In genomic region chr13:53225925-53226324, GRCm38 (mm10) we compare ENCODE assay signal across 28 mouse cellular contexts. TPM values are rescaled to one million over a fixed set of nuclear protein-coding genes. Genes with fewer than 3 reads are reported as not detected.
A peak's percentile ranks its signal among the peaks of the same experiment; 100 is the strongest.
DNase-seq lines count a peak whose midpoint lies in the region; ATAC-seq and TF ChIP-seq lines count a peak whose summit lies in the region.
"Had no signal": no experiment of that assay in that cellular context is flagged by ENCODE, and none has a peak within 500 bp of the region (broad histone marks: within the 10 kb centered on the region; RNA-seq: fewer than 3 reads in every experiment).

No protein-coding gene starts in this region.

- no peak for TF ChIP-seq POLR2A in heart, adult 2 months (IDR thresholded peaks at IDR 0.05; ENCODE audit: insufficient read depth, low read depth, low read length)

- no peak overlapping the region for H3K4me3 ChIP-seq in heart, embryonic 12.5 days
- H3K4me3 ChIP-seq in heart, adult 2 months, result no peak overlapping the region
- H3K4me3 ChIP-seq in heart, embryonic 15.5 days, result no peak overlapping the region
- H3K4me3 ChIP-seq: embryonic facial prominence, embryonic 12.5 days; embryonic facial prominence, embryonic 15.5 days; gastrocnemius, adult 2 months; hindbrain, embryonic 10.5 days; hindbrain, embryonic 13.5 days; intestine, embryonic 15.5 days; kidney, embryonic 15.5 days had no signal

- no peaks in the 10 kb centered on the region for H3K79me2 ChIP-seq in heart, adult 2 months (replicated peaks; ENCODE audit: control insufficient read depth, insufficient read depth, low read length)

- H3K27ac ChIP-seq in heart, embryonic 12.5 days (ENCODE audit: poor library complexity, severe bottlenecking), result peak overlapping the region; percentile 82; the same call in 1 of the 2 replicates
- H3K27ac ChIP-seq in heart, adult 2 months, result no peak overlapping the region
- H3K27ac ChIP-seq in heart, embryonic 15.5 days, result peak overlapping the region; percentile 81; the same call in 1 of the 2 replicates
- H3K27ac ChIP-seq: embryonic facial prominence, embryonic 12.5 days; embryonic facial prominence, embryonic 15.5 days; gastrocnemius, adult 2 months; hindbrain, embryonic 10.5 days; hindbrain, embryonic 13.5 days; intestine, embryonic 15.5 days; kidney, embryonic 15.5 days had no signal

- ATAC-seq in heart, embryonic 12.5 days (ENCODE audit: insufficient number of reproducible peaks, low FRiP score), result no peak
- no peak for ATAC-seq in heart, embryonic 15.5 days (replicated peaks; ENCODE audit: insufficient number of reproducible peaks, insufficient read depth, low FRiP score, low read depth)
- ATAC-seq: CD4-positive, CD25-positive, alpha-beta regulatory T cell, adult 4 months; forebrain, embryonic 14.5 days; forebrain, postnatal 0 days; hindbrain, embryonic 16.5 days had no signal

- H3K27me3 ChIP-seq in heart, embryonic 12.5 days (replicated peaks), result no peaks in the 10 kb centered on the region
- H3K27me3 ChIP-seq in heart, adult 2 months (ENCODE audit: control insufficient read depth, insufficient read depth, low read length), result no peaks in the 10 kb centered on the region
- no peaks in the 10 kb centered on the region for H3K27me3 ChIP-seq in heart, embryonic 15.5 days
- H3K27me3 ChIP-seq: embryonic facial prominence, embryonic 12.5 days; embryonic facial prominence, embryonic 15.5 days; hindbrain, embryonic 13.5 days; intestine, embryonic 15.5 days; kidney, embryonic 15.5 days had no signal

- peaks cover 12% of the 10 kb centered on the region for H3K9me3 ChIP-seq in heart, embryonic 12.5 days (replicated peaks)
- no peaks in the 10 kb centered on the region for H3K9me3 ChIP-seq in heart, embryonic 15.5 days (replicated peaks)
- H3K9me3 ChIP-seq: intestine, embryonic 15.5 days had no signal

- peaks cover 41% of the 10 kb centered on the region for H3K4me1 ChIP-seq in heart, embryonic 12.5 days (replicated peaks)
- no peaks in the 10 kb centered on the region; the same call in 1 of the 2 replicates for H3K4me1 ChIP-seq in heart, adult 2 months (ENCODE audit: control insufficient read depth, insufficient read depth, low read length)
- peaks cover 26% of the 10 kb centered on the region for H3K4me1 ChIP-seq in heart, embryonic 15.5 days (replicated peaks)

- DNase-seq in heart, adult 2 months, result no peak
- DNase-seq in heart, adult 8-10 months (ENCODE audit: low spot score), result no peak
- DNase-seq in ES-CJ7 (ENCODE audit: low read depth, low spot score), result peak; percentile 59
- DNase-seq in R1 (ENCODE audit: low read depth, low spot score), result peak; percentile 64
- no peak for DNase-seq in testis, postnatal 10 days (ENCODE audit: low spot score)
- DNase-seq: adrenal gland, adult 2 months; adrenal gland, postnatal 14 days; cerebellum, adult 11 months; cerebellum, adult 2 months; cerebellum, adult 9-11 months; cerebellum, postnatal 25 days; forebrain, postnatal 0 days; gastrocnemius, adult 2 months; gastrocnemius, postnatal 14 days; kidney, adult 11 months; kidney, adult 8-10 months had no signal

- no peak for TF ChIP-seq EP300 in heart, adult 2 months (IDR thresholded peaks at IDR 0.05; ENCODE audit: insufficient read depth, low read depth, low read length)

- H3K4me2 ChIP-seq in heart, embryonic 12.5 days, result 0 out of 2 replicates have a peak overlapping the region, but pooled peaks have one; percentile 57
- H3K4me2 ChIP-seq in heart, embryonic 15.5 days, result no peak overlapping the region; the same call in 1 of the 2 replicates
- H3K4me2 ChIP-seq: embryonic facial prominence, embryonic 12.5 days; embryonic facial prominence, embryonic 15.5 days; hindbrain, embryonic 13.5 days; intestine, embryonic 15.5 days; kidney, embryonic 15.5 days had no signal

- WGBS in heart, embryonic 12.5 days, result 85% methylated on average over 3 of the region's 3 CpGs
- WGBS in heart, adult 2 months, result 95% methylated on average over 3 of the region's 3 CpGs
- 93% methylated on average over 3 of the region's 3 CpGs for WGBS in heart, embryonic 15.5 days

- no peak for TF ChIP-seq CTCF in heart, adult 2 months (IDR thresholded peaks at IDR 0.05)

- H3K36me3 ChIP-seq in heart, embryonic 12.5 days, result peaks cover 5% of the 10 kb centered on the region; the same call in 1 of the 2 replicates
- no peaks in the 10 kb centered on the region for H3K36me3 ChIP-seq in heart, adult 2 months (ENCODE audit: control insufficient read depth, insufficient read depth, low read length)
- no peaks in the 10 kb centered on the region for H3K36me3 ChIP-seq in heart, embryonic 15.5 days
- H3K36me3 ChIP-seq: embryonic facial prominence, embryonic 12.5 days; embryonic facial prominence, embryonic 15.5 days; hindbrain, embryonic 13.5 days; intestine, embryonic 15.5 days; kidney, embryonic 15.5 days had no signal

- no peak overlapping the region for H3K9ac ChIP-seq in heart, embryonic 12.5 days
- no peak overlapping the region for H3K9ac ChIP-seq in heart, adult 2 months (ENCODE audit: low read depth, low read length)
- no peak overlapping the region for H3K9ac ChIP-seq in heart, embryonic 15.5 days
- H3K9ac ChIP-seq: embryonic facial prominence, embryonic 12.5 days; embryonic facial prominence, embryonic 15.5 days; forebrain, postnatal 0 days; hindbrain, embryonic 13.5 days; intestine, embryonic 15.5 days; kidney, embryonic 15.5 days had no signal

- intact Hi-C loops in heart, adult 2 months (cut with DNase I), result no loop called here

RNA-seq across cellular contexts. Expression of gene Ror2, which starts 60.0 kb away (rescaled TPM):
- 28.3 and 30.7 TPM in 2 replicates for polyA plus RNA-seq in heart, embryonic 12.5 days (2016; fragmentation: Nextera tagmentation; extraction: Ambion mirVana)
- 1 to 10 TPM; 1.1 to 1.9 TPM for total RNA-seq in heart, adult 2 months (2021)
- polyA plus RNA-seq in heart, adult 2 months (2012; rRNA removed), result 1.5 and 1.6 TPM in 2 replicates
- polyA plus RNA-seq in heart, embryonic 15.5 days (2015; fragmentation: Nextera tagmentation; extraction: Ambion mirVana), result 14.4 and 18.4 TPM in 2 replicates
- 1 to 10 TPM in 3 of 4 experiments, under 1 TPM in 1; 0.72 to 1.2 (median 1.0) TPM for total RNA-seq in heart, adult 8-10 months (2022)
- total RNA-seq: common myeloid progenitor, adult 5-6 weeks had no signal
- polyA plus RNA-seq: CD4-positive, CD25-positive, alpha-beta regulatory T cell, adult 4 months had no signal

Comparison
In these comparisons a context has a peak if more than half of its experiments do, and no peak if none do; other contexts are left out.
1. DNase-seq: peak in ES-CJ7 (single experiment) and R1 (single experiment); none in heart, adult 2 months (0 of 2), heart, adult 8-10 months (single experiment) and testis, postnatal 10 days (single experiment).